Mouse (Mus musculus): ENCODE measurements around the gene Fbxo24. TPM values are rescaled to one million over a fixed set of nuclear protein-coding genes. Genes with fewer than 3 reads are reported as not detected.

The Fbxo24 gene
- polyA plus RNA-seq, 1 experiment, result not detected

- no peak for TF ChIP-seq CTCF (IDR thresholded peaks at IDR 0.05; ENCODE audit: low read depth, low read length)
- TF ChIP-seq POLR2A (IDR thresholded peaks at IDR 0.05; ENCODE audit: borderline replicate concordance, low read depth, low read length), result no peak
- H3K4me1 ChIP-seq (ENCODE audit: control insufficient read depth, insufficient read depth, low read length), result peaks cover 9% of the 10 kb centered on the region
- H3K4me3 ChIP-seq (ENCODE audit: insufficient read depth, low read length), result no peak overlapping the region
- no peak overlapping the region for H3K27ac ChIP-seq (ENCODE audit: insufficient read depth, low read depth, low read length)
These were observed 19.5 kb downstream of the Fbxo24 start for GRCm38 (mm10) chr5:137609292-137609691.

- no peak overlapping the region for H3K4me3 ChIP-seq (ENCODE audit: insufficient read depth, low read length)
- no peak overlapping the region for H3K27ac ChIP-seq (ENCODE audit: insufficient read depth, low read depth, low read length)
- peaks cover 12% of the 10 kb centered on the region for H3K4me1 ChIP-seq (ENCODE audit: control insufficient read depth, insufficient read depth, low read length)
- no peak for TF ChIP-seq POLR2A (IDR thresholded peaks at IDR 0.05; ENCODE audit: borderline replicate concordance, low read depth, low read length)
- TF ChIP-seq CTCF (IDR thresholded peaks at IDR 0.05; ENCODE audit: low read depth, low read length), result no peak
These were observed 20.1 kb downstream of the Fbxo24 start for GRCm38 (mm10) chr5:137608654-137609190.

- peaks cover 15% of the 10 kb centered on the region for H3K4me1 ChIP-seq (ENCODE audit: control insufficient read depth, insufficient read depth, low read length)
- no peak overlapping the region for H3K27ac ChIP-seq (ENCODE audit: insufficient read depth, low read depth, low read length)
- no peak overlapping the region for H3K4me3 ChIP-seq (ENCODE audit: insufficient read depth, low read length)
- TF ChIP-seq CTCF (IDR thresholded peaks at IDR 0.05; ENCODE audit: low read depth, low read length), result no peak
These were observed 20.7 kb downstream of the Fbxo24 start for GRCm38 (mm10) chr5:137607860-137608653.

- H3K4me3 ChIP-seq (ENCODE audit: insufficient read depth, low read length), result peak overlapping the region; percentile 64
- H3K27ac ChIP-seq (ENCODE audit: insufficient read depth, low read depth, low read length), result peak overlapping the region; percentile 63
- peaks cover 27% of the 10 kb centered on the region for H3K4me1 ChIP-seq (ENCODE audit: control insufficient read depth, insufficient read depth, low read length)
- TF ChIP-seq CTCF (IDR thresholded peaks at IDR 0.05; ENCODE audit: low read depth, low read length) (no peak), POLR2A (IDR thresholded peaks at IDR 0.05; ENCODE audit: borderline replicate concordance, low read depth, low read length) (no peak)
These were observed 27.5 kb downstream of the Fbxo24 start for GRCm38 (mm10) chr5:137601365-137601729.

GRCm38 (mm10) chr5:137600619-137601364 is 28.0 kb downstream of the Fbxo24 start, which contains the start of gene Mospd3:
TSS of gene Mospd3 (minus strand) at chr5:137601058.
- TF ChIP-seq CTCF (IDR thresholded peaks at IDR 0.05; ENCODE audit: low read depth, low read length), result no peak
- TF ChIP-seq POLR2A (IDR thresholded peaks at IDR 0.05; ENCODE audit: borderline replicate concordance, low read depth, low read length), result no peak
- Histone ChIP-seq H3K27ac (ENCODE audit: insufficient read depth, low read depth, low read length) (peak within 1 kb of the TSS; percentile 85), H3K4me3 (ENCODE audit: insufficient read depth, low read length) (peak within 1 kb of the TSS; percentile 75), H3K4me1 (ENCODE audit: control insufficient read depth, insufficient read depth, low read length) (peaks cover 27% of the 10 kb centered on the region)

GRCm38 (mm10) chr5:137600281-137600618 is 28.6 kb downstream of the Fbxo24 start:
- Histone ChIP-seq H3K27ac (ENCODE audit: insufficient read depth, low read depth, low read length) (peak overlapping the region; percentile 32), H3K4me1 (ENCODE audit: control insufficient read depth, insufficient read depth, low read length) (peaks cover 27% of the 10 kb centered on the region), H3K4me3 (ENCODE audit: insufficient read depth, low read length) (peak overlapping the region; percentile 75)
- TF ChIP-seq CTCF (IDR thresholded peaks at IDR 0.05; ENCODE audit: low read depth, low read length) (no peak), POLR2A (IDR thresholded peaks at IDR 0.05; ENCODE audit: borderline replicate concordance, low read depth, low read length) (no peak)

GRCm38 (mm10) chr5:137599600-137599999 is 29.2 kb downstream of the Fbxo24 start:
- Histone ChIP-seq H3K27ac (ENCODE audit: insufficient read depth, low read depth, low read length) (peak overlapping the region; percentile 32), H3K4me1 (ENCODE audit: control insufficient read depth, insufficient read depth, low read length) (peaks cover 24% of the 10 kb centered on the region), H3K4me3 (ENCODE audit: insufficient read depth, low read length) (peak overlapping the region; percentile 75)
- TF ChIP-seq POLR2A (IDR thresholded peaks at IDR 0.05; ENCODE audit: borderline replicate concordance, low read depth, low read length) (no peak), CTCF (IDR thresholded peaks at IDR 0.05; ENCODE audit: low read depth, low read length) (no peak)

- no peak overlapping the region for H3K27ac ChIP-seq (ENCODE audit: insufficient read depth, low read depth, low read length)
- TF ChIP-seq CTCF (IDR thresholded peaks at IDR 0.05; ENCODE audit: low read depth, low read length) (no peak), POLR2A (IDR thresholded peaks at IDR 0.05; ENCODE audit: borderline replicate concordance, low read depth, low read length) (no peak)
- peak overlapping the region; percentile 75; the same call in 1 of the 2 replicates for H3K4me3 ChIP-seq (ENCODE audit: insufficient read depth, low read length)
- peaks cover 20% of the 10 kb centered on the region for H3K4me1 ChIP-seq (ENCODE audit: control insufficient read depth, insufficient read depth, low read length)
These were observed 30.5 kb downstream of the Fbxo24 start for GRCm38 (mm10) chr5:137598100-137598826.

GRCm38 (mm10) chr5:137597625-137598024 is 31.2 kb downstream of the Fbxo24 start:
- H3K27ac ChIP-seq (ENCODE audit: insufficient read depth, low read depth, low read length), result no peak overlapping the region
- H3K4me3 ChIP-seq (ENCODE audit: insufficient read depth, low read length), result no peak overlapping the region
- TF ChIP-seq POLR2A (IDR thresholded peaks at IDR 0.05; ENCODE audit: borderline replicate concordance, low read depth, low read length), result no peak
- TF ChIP-seq CTCF (IDR thresholded peaks at IDR 0.05; ENCODE audit: low read depth, low read length), result no peak

More at GRCm38 (mm10) chr5:137597625-137598024, 31.2 kb downstream of the Fbxo24 start:
- H3K4me1 ChIP-seq (ENCODE audit: control insufficient read depth, insufficient read depth, low read length), result peaks cover 16% of the 10 kb centered on the region

Measured in bone marrow macrophage, adult 2 months (primary cell).